Mouse (Mus musculus) neural tube, embryonic 12.5 days (tissue): ENCODE results near the gene Eif2s3x. TPM values are rescaled to one million over a fixed set of nuclear protein-coding genes. Genes with fewer than 3 reads are reported as not detected.

Experiments used
- ATAC-seq: fragments of 200-750 bp; cut with Nextera tagmentation; 2 replicates; pipeline ENCODE4 v1.8.0; 2017; ENCODE audit warnings: low read depth, mild to moderate bottlenecking, moderate TSS enrichment, moderate library complexity; ENCODE audit not compliant: low FRiP score
- H3K27ac ChIP-seq: fragments of 300-500 bp; sonication (generic); 2 replicates; pipeline ENCODE4 v1.5.1; 2016
- H3K27me3 ChIP-seq: fragments of 300-500 bp; sonication (generic); replicated peaks from 2 replicates; pipeline ENCODE4 v1.6.1; 2016; ENCODE audit warnings: mild to moderate bottlenecking
- H3K36me3 ChIP-seq: fragments of 300-500 bp; sonication (generic); 2 replicates; pipeline ENCODE4 v1.6.1; 2016; ENCODE audit warnings: mild to moderate bottlenecking
- H3K4me1 ChIP-seq: fragments of 300-500 bp; sonication (generic); 2 replicates; pipeline ENCODE4 v1.6.1; 2016
- H3K4me2 ChIP-seq: fragments of 300-500 bp; sonication (generic); replicated peaks from 2 replicates; pipeline ENCODE4 v1.6.1; 2016; ENCODE audit warnings: mild to moderate bottlenecking
- H3K4me3 ChIP-seq: fragments of 300-500 bp; sonication (generic); 2 replicates; pipeline ENCODE4 v1.5.1; 2016
- H3K9ac ChIP-seq: fragments of 300-500 bp; sonication (generic); 2 replicates; pipeline ENCODE4 v1.6.1; 2016; ENCODE audit warnings: mild to moderate bottlenecking
- H3K9me3 ChIP-seq: fragments of 300-500 bp; sonication (generic); 2 replicates; pipeline ENCODE4 v1.6.1; 2016; ENCODE audit warnings: mild to moderate bottlenecking
- WGBS: fragments of 180-500 bp; shearing (Covaris S2); methylation state at CpG from one replicate; pipeline ENCODE4 v1.1.7; 2016; 5-methylcytosine and 5-hydroxymethylcytosine counted together
- polyA plus RNA-seq: library from polyadenylated mRNA; unstranded; fragments of >200 nt; fragmentation: Nextera tagmentation; extraction: Ambion mirVana; gene quantifications from 2 replicates; pipeline ENCODE4 v1.2.1, GENCODE M21; 2016

The Eif2s3x gene
- polyA plus RNA-seq, 1 experiment from 2014 or later = 104 TPM

- Histone ChIP-seq H3K27me3 (no peaks in the 10 kb centered on the region), H3K27ac (peak overlapping the region; percentile 76), H3K4me2 (peak overlapping the region; percentile 60), H3K4me1 (no peaks in the 10 kb centered on the region), H3K9me3 (no peaks in the 10 kb centered on the region), H3K4me3 (peak overlapping the region; percentile 48), H3K9ac (peak overlapping the region; percentile 52), H3K36me3 (no peaks in the 10 kb centered on the region)
- WGBS = under 1% methylated on average over 54 of the region's 55 CpGs
- peak; percentile 100 for ATAC-seq
Measured at GRCm38 (mm10) chrX:94177715-94178340, 34.8 kb downstream of the Eif2s3x start.

DNA sequence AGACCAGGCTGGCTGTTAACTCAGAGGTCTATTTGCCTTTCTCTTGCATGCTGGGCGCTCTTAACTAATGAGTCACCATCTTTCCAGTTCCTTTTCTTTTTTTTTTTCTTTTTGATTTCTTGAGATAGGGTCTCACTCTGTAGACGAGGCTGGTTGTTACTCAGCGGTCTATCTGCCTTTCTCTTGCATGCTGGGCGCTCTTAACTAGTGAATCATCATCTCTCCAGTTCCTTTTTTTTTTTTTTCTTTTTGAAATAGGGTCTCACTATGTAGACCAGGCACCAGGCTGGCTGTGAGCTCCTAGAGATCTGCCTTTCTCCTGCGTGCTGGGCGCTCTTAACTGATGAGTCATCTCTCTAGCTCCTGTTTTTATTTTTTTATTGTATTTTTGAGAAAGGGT, 43.3 kb downstream of the Eif2s3x start:
- Histone ChIP-seq H3K9ac (no peak overlapping the region), H3K27ac (no peak overlapping the region), H3K27me3 (peaks cover 8% of the 10 kb centered on the region), H3K4me1 (no peaks in the 10 kb centered on the region), H3K4me2 (no peak overlapping the region), H3K4me3 (no peak overlapping the region), H3K9me3 (no peaks in the 10 kb centered on the region), H3K36me3 (no peaks in the 10 kb centered on the region)
- no peak for ATAC-seq
- WGBS = 88% methylated on average over 6 of the region's 6 CpGs

GRCm38 (mm10) chrX:94152251-94152830, 60.3 kb downstream of the Eif2s3x start:
- Histone ChIP-seq H3K4me1 (no peaks in the 10 kb centered on the region), H3K27ac (no peak overlapping the region), H3K27me3 (peaks cover 22% of the 10 kb centered on the region), H3K4me2 (no peak overlapping the region), H3K9ac (no peak overlapping the region), H3K4me3 (no peak overlapping the region), H3K9me3 (no peaks in the 10 kb centered on the region), H3K36me3 (no peaks in the 10 kb centered on the region)
- 30% methylated on average over 11 of the region's 11 CpGs for WGBS
- no peak for ATAC-seq

DNA sequence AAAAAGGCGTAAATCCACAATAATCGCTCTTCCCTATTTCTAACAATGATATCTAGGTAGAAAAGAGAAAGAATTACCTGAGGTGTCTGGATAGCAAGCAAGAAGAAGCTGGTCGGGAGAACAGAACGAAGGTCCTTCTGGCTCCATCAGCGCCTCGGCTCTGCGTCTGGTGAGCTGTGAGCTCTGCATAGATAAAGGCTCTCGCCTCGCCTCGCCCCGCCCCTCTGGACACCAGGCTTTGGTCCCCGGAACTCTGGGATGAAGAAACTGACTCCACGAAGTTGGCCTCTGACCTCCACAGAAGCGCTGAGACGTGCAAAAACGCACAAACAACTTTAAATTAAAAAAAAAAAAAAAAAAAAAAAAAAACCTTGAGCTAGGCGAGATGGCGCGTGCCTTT, 62.2 kb downstream of the Eif2s3x start:
- H3K27ac ChIP-seq = no peak overlapping the region
- H3K9me3 ChIP-seq = no peaks in the 10 kb centered on the region
- H3K9ac ChIP-seq = no peak overlapping the region
- no peak overlapping the region for H3K4me2 ChIP-seq
- no peaks in the 10 kb centered on the region for H3K36me3 ChIP-seq
- H3K4me3 ChIP-seq = no peak overlapping the region
- no peak for ATAC-seq
- peaks cover 34% of the 10 kb centered on the region for H3K27me3 ChIP-seq
- H3K4me1 ChIP-seq = no peaks in the 10 kb centered on the region
- 80% methylated on average over 19 of the region's 19 CpGs for WGBS

DNA sequence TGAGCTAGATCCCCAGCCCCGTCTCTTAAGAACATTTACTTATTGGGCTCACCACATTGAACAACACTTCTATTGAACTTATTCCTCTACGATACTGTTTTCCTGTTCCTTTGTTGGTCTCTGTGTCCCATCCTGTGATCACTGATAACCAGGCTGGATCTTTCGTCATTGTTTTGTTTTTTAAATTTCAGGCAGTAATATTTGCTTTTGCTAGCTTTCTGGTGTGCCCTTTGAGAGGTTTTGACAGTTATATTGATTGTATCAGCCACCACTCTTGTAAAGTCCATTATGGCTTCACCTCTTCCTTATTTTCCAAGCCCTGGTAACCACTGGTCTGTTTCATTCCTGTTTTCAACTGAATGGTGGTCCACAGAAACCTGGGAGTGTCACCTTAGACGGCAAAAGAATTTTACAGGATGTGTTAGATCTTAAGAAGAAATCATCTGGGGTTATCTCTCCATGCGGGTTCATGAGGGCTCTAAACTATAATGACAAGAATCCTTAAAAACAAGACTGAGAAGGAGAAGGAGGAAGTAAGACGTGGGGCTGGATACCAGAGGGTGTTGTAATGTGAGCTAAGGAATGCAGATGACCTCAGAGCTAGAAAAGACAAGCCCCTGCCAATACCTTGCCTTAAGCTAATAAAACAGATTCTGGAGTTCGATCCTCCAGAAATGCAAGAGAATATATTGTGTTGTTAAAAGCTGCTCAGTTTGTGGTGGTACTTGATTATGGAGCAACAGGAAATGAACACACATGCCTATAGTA, 70.5 kb downstream of the Eif2s3x start:
- Histone ChIP-seq H3K27ac (no peak overlapping the region), H3K9ac (no peak overlapping the region), H3K4me2 (no peak overlapping the region), H3K4me1 (no peaks in the 10 kb centered on the region), H3K27me3 (peaks cover 44% of the 10 kb centered on the region), H3K9me3 (no peaks in the 10 kb centered on the region), H3K4me3 (no peak overlapping the region), H3K36me3 (no peaks in the 10 kb centered on the region)
- ATAC-seq = no peak
- WGBS = 74% methylated on average over 7 of the region's 7 CpGs

DNA sequence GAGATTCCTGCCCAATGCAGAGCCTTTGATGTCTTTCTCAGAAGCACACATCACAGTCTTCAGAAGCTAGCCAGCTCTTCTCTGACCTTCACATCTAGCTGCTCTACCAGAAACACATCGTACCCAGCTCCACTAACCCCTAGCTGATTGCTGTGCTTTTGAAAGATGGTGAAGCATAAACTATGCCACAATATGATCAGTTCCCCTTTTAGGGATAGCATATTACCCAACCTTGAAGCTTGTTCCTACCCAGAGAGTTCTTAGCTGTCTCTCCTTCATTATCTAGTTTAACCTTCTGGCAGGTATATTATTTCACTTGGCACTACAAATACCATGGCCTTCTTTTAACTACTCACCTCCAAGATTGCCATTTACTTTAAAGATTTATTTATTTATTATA, 72.6 kb downstream of the Eif2s3x start:
- no peaks in the 10 kb centered on the region for H3K36me3 ChIP-seq
- H3K4me3 ChIP-seq = no peak overlapping the region
- WGBS = 77% methylated on average over 1 of the region's 1 CpGs
- no peak overlapping the region for H3K9ac ChIP-seq
- ATAC-seq = no peak
- H3K4me1 ChIP-seq = no peaks in the 10 kb centered on the region
- H3K4me2 ChIP-seq = no peak overlapping the region
- no peak overlapping the region for H3K27ac ChIP-seq
- H3K9me3 ChIP-seq = no peaks in the 10 kb centered on the region
- peaks cover 29% of the 10 kb centered on the region for H3K27me3 ChIP-seq

Other genes with a start within 250 kb of the Eif2s3x start
- not detected in 2 replicates for gene AU015836, start 244.2 kb downstream of the Eif2s3x start, polyA plus RNA-seq
- 21.0 and 26.9 TPM in 2 replicates for gene Zfx, start 89.2 kb downstream of the Eif2s3x start, polyA plus RNA-seq
- gene Klhl15, start 21.7 kb upstream of the Eif2s3x start, polyA plus RNA-seq = 10.0 and 10.8 TPM in 2 replicates
- not detected in 2 replicates for gene Fam90a1b, start 153.9 kb upstream of the Eif2s3x start, polyA plus RNA-seq
- gene Apoo, start 154.3 kb upstream of the Eif2s3x start, polyA plus RNA-seq = 121 and 122 TPM in 2 replicates